Comparison of ENCODE assay signal across 28 mouse cellular contexts in genomic region chr5:111626273-111626798, GRCm38 (mm10).
A peak's percentile ranks its signal among the peaks of the same experiment; 100 is the strongest.
DNase-seq lines count a peak whose midpoint lies in the region; ATAC-seq and TF ChIP-seq lines count a peak whose summit lies in the region.
"Had no signal": no experiment of that assay in that cellular context is flagged by ENCODE, and none has a peak within 500 bp of the region (broad histone marks: within the 10 kb centered on the region; RNA-seq: fewer than 3 reads in every experiment).

No protein-coding gene starts in this region.

- WGBS in hindbrain, embryonic 11.5 days: 8% methylated on average over 6 of the region's 6 CpGs
- WGBS in hindbrain, embryonic 16.5 days: 17% methylated on average over 6 of the region's 6 CpGs
- 8% methylated on average over 6 of the region's 6 CpGs for WGBS in midbrain, embryonic 12.5 days
- 25% methylated on average over 6 of the region's 6 CpGs for WGBS in midbrain, postnatal 0 days
- 6% methylated on average over 6 of the region's 6 CpGs for WGBS in forebrain, embryonic 12.5 days

- H3K4me3 ChIP-seq in hindbrain, embryonic 11.5 days (ENCODE audit: low read depth, low read length): no peak overlapping the region
- no peak overlapping the region for H3K4me3 ChIP-seq in hindbrain, embryonic 16.5 days (ENCODE audit: low read length)
- no peak overlapping the region for H3K4me3 ChIP-seq in midbrain, embryonic 12.5 days
- H3K4me3 ChIP-seq in midbrain, postnatal 0 days (ENCODE audit: low read depth, low read length): no peak overlapping the region
- H3K4me3 ChIP-seq in forebrain, embryonic 12.5 days (replicated peaks): no peak overlapping the region
- H3K4me3 ChIP-seq: heart, embryonic 12.5 days; layer of hippocampus, adult 2 months; limb, embryonic 12.5 days; liver, embryonic 12.5 days; myocyte; neural tube, embryonic 13.5 days had no signal

- H3K27me3 ChIP-seq in hindbrain, embryonic 11.5 days (ENCODE audit: control insufficient read depth, insufficient read depth, low read length): no peaks in the 10 kb centered on the region
- no peaks in the 10 kb centered on the region for H3K27me3 ChIP-seq in hindbrain, embryonic 16.5 days (replicated peaks; ENCODE audit: control insufficient read depth, insufficient read depth, low read length)
- H3K27me3 ChIP-seq in midbrain, embryonic 12.5 days: peaks cover 42% of the 10 kb centered on the region
- no peaks in the 10 kb centered on the region for H3K27me3 ChIP-seq in midbrain, postnatal 0 days (ENCODE audit: insufficient read depth, low read length)
- H3K27me3 ChIP-seq in forebrain, embryonic 12.5 days: peaks cover 13% of the 10 kb centered on the region; the same call in 1 of the 2 replicates
- H3K27me3 ChIP-seq: CH12.LX had no signal

- no peak for DNase-seq in hindbrain, embryonic 11.5 days (ENCODE audit: low spot score)
- DNase-seq in midbrain, postnatal 0 days (ENCODE audit: low spot score): no peak
- DNase-seq in frontal cortex, postnatal 36 days (ENCODE audit: low spot score in 2 of 2): no peak
- DNase-seq: adrenal gland, postnatal 25 days; cerebellum, adult 11 months; cerebellum, adult 9-11 months; gastrocnemius, postnatal 25 days; heart, adult 18-20 months; heart, postnatal 10 days; kidney, adult 9 months; kidney, postnatal 14 days; layer of hippocampus, postnatal 36 days; lung, adult 18-20 months; lung, postnatal 4 days; thymus, postnatal 25 days had no signal

- peaks cover 15% of the 10 kb centered on the region for H3K4me1 ChIP-seq in hindbrain, embryonic 11.5 days (replicated peaks; ENCODE audit: control insufficient read depth, insufficient read depth, low read length)
- H3K4me1 ChIP-seq in hindbrain, embryonic 16.5 days (ENCODE audit: control insufficient read depth, insufficient read depth, low read depth, low read length): peaks cover 2% of the 10 kb centered on the region; the same call in 1 of the 2 replicates
- peaks cover 33% of the 10 kb centered on the region for H3K4me1 ChIP-seq in midbrain, embryonic 12.5 days
- H3K4me1 ChIP-seq in midbrain, postnatal 0 days (ENCODE audit: insufficient read depth, low read length): no peaks in the 10 kb centered on the region
- peaks cover 37% of the 10 kb centered on the region for H3K4me1 ChIP-seq in forebrain, embryonic 12.5 days
- H3K4me1 ChIP-seq: liver, embryonic 12.5 days had no signal

- no peak overlapping the region for H3K9ac ChIP-seq in hindbrain, embryonic 11.5 days (ENCODE audit: low read depth, low read length)
- H3K9ac ChIP-seq in hindbrain, embryonic 16.5 days (ENCODE audit: low read depth, low read length): no peak overlapping the region
- H3K9ac ChIP-seq in midbrain, embryonic 12.5 days (replicated peaks): no peak overlapping the region
- no peak overlapping the region for H3K9ac ChIP-seq in midbrain, postnatal 0 days (replicated peaks; ENCODE audit: low read length, poor library complexity, severe bottlenecking)
- H3K9ac ChIP-seq in forebrain, embryonic 12.5 days: 0 out of 2 replicates have a peak overlapping the region, but pooled peaks have one; percentile 2
- H3K9ac ChIP-seq: heart, embryonic 12.5 days; limb, embryonic 12.5 days; liver, embryonic 12.5 days; neural tube, embryonic 13.5 days had no signal

- 0 out of 2 replicates have a peak overlapping the region, but pooled peaks have one; percentile 47 for H3K27ac ChIP-seq in hindbrain, embryonic 11.5 days (ENCODE audit: low read depth, low read length)
- H3K27ac ChIP-seq in hindbrain, embryonic 16.5 days (ENCODE audit: low read depth, low read length): no peak overlapping the region
- H3K27ac ChIP-seq in midbrain, embryonic 12.5 days (replicated peaks): peak overlapping the region; percentile 46
- no peak overlapping the region for H3K27ac ChIP-seq in midbrain, postnatal 0 days (ENCODE audit: low read depth, low read length)
- H3K27ac ChIP-seq in forebrain, embryonic 12.5 days: 0 out of 2 replicates have a peak overlapping the region, but pooled peaks have one; percentile 21
- H3K27ac ChIP-seq: hindbrain, postnatal 0 days; layer of hippocampus, adult 2 months; limb, embryonic 12.5 days; liver, embryonic 12.5 days; neural tube, embryonic 13.5 days had no signal

- H3K36me3 ChIP-seq in hindbrain, embryonic 11.5 days (ENCODE audit: control insufficient read depth, insufficient read depth, low read length): no peaks in the 10 kb centered on the region
- H3K36me3 ChIP-seq in hindbrain, embryonic 16.5 days (ENCODE audit: control insufficient read depth, insufficient read depth, low read length): no peaks in the 10 kb centered on the region
- H3K36me3 ChIP-seq in midbrain, embryonic 12.5 days: no peaks in the 10 kb centered on the region
- no peaks in the 10 kb centered on the region for H3K36me3 ChIP-seq in midbrain, postnatal 0 days (ENCODE audit: insufficient read depth, low read length)
- no peaks in the 10 kb centered on the region for H3K36me3 ChIP-seq in forebrain, embryonic 12.5 days (replicated peaks)
- H3K36me3 ChIP-seq: heart, embryonic 12.5 days; limb, embryonic 12.5 days; liver, embryonic 12.5 days; neural tube, embryonic 13.5 days had no signal

- TF ChIP-seq CTCF in midbrain, postnatal 0 days (IDR thresholded peaks at IDR 0.05): no peak

- no peaks in the 10 kb centered on the region for H3K9me3 ChIP-seq in hindbrain, embryonic 11.5 days (ENCODE audit: control insufficient read depth, low read length)
- H3K9me3 ChIP-seq in hindbrain, embryonic 16.5 days (ENCODE audit: control insufficient read depth, low read length): no peaks in the 10 kb centered on the region
- H3K9me3 ChIP-seq in midbrain, embryonic 12.5 days: no peaks in the 10 kb centered on the region
- H3K9me3 ChIP-seq in midbrain, postnatal 0 days (ENCODE audit: low read length): no peaks in the 10 kb centered on the region
- H3K9me3 ChIP-seq in forebrain, embryonic 12.5 days: no peaks in the 10 kb centered on the region
- H3K9me3 ChIP-seq: limb, embryonic 12.5 days; neural tube, embryonic 13.5 days had no signal

- H3K4me2 ChIP-seq in hindbrain, embryonic 11.5 days (replicated peaks; ENCODE audit: low read depth, low read length): no peak overlapping the region
- H3K4me2 ChIP-seq in hindbrain, embryonic 16.5 days (ENCODE audit: low read length): no peak overlapping the region
- H3K4me2 ChIP-seq in midbrain, embryonic 12.5 days (replicated peaks): no peak overlapping the region
- no peak overlapping the region for H3K4me2 ChIP-seq in midbrain, postnatal 0 days (ENCODE audit: low read depth, low read length, poor library complexity, severe bottlenecking)
- H3K4me2 ChIP-seq in forebrain, embryonic 12.5 days: no peak overlapping the region
- H3K4me2 ChIP-seq: heart, embryonic 12.5 days; limb, embryonic 12.5 days; liver, embryonic 12.5 days; neural tube, embryonic 13.5 days had no signal

- no peak for ATAC-seq in hindbrain, embryonic 11.5 days (ENCODE audit: low FRiP score)
- ATAC-seq in hindbrain, embryonic 16.5 days: no peak
- no peak for ATAC-seq in midbrain, embryonic 12.5 days (ENCODE audit: low FRiP score, low read depth)
- no peak for ATAC-seq in midbrain, postnatal 0 days (ENCODE audit: low FRiP score)
- no peak for ATAC-seq in forebrain, embryonic 12.5 days (ENCODE audit: low FRiP score)
- ATAC-seq in CD4-positive, CD25-positive, alpha-beta regulatory T cell, adult 4 months: no peak
- ATAC-seq: hindbrain, postnatal 0 days; intestine, embryonic 16.5 days; liver, embryonic 12.5 days had no signal

Comparison
In these comparisons a context has a peak if more than half of its experiments do, and no peak if none do; other contexts are left out.
1. H3K27ac ChIP-seq: peak in hindbrain, embryonic 11.5 days (single experiment), midbrain, embryonic 12.5 days (single experiment) and forebrain, embryonic 12.5 days (single experiment); none in hindbrain, embryonic 16.5 days (single experiment) and midbrain, postnatal 0 days (single experiment).